Mouse (Mus musculus): ENCODE data around the gene Galnt10.

DNA sequence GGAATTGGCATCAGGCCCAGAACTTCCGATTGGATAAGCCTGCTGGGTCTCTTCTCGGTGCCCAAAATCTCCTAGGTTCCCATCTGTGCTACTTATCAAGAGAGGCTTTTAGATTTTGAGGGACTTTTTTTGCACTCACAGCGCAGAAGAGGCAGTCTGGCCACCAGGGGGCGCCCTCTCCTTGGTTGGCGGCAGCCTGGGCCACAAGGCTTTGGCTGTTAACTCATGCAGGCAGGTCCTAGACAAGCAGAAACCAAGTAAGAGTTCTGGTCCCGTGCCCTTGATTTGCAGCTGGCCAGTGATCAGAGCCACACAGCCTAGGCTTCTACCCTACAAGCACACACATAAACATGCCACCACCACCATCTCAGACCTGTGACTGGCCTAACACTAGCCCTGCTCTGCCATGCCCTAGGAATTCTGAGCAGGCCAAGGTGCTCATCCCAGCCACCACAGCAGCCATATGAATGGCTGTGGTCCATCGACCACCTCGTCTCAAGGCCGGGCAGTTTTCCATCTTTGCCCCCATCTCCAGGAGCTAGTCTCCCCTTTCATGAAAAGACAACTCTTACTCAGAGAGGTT, 174.8 kb downstream of the Galnt10 start:
- TF ChIP-seq CTCF (IDR thresholded peaks at IDR 0.05; ENCODE audit: low read depth, low read length) (peak; percentile 49), GATA1 (IDR thresholded peaks at IDR 0.05; ENCODE audit: borderline replicate concordance, low read length) (no peak)

Data from G1E (cell line).